Comparison of ENCODE assay signal across 8 mouse cellular contexts in genomic region chr11:116661948-116662377, GRCm38 (mm10). TPM values are rescaled to one million over a fixed set of nuclear protein-coding genes. Genes with fewer than 3 reads are reported as not detected.
DNase-seq lines count a peak whose midpoint lies in the region; ATAC-seq lines count a peak whose summit lies in the region.

No protein-coding gene starts in this region.

- peaks cover 52% of the 10 kb centered on the region for H3K4me1 ChIP-seq in heart, embryonic 15.5 days (replicated peaks)
- H3K4me1 ChIP-seq in forebrain, embryonic 11.5 days (replicated peaks; ENCODE audit: control insufficient read depth, insufficient read depth, low read length) = peaks cover 27% of the 10 kb centered on the region
- peaks cover 45% of the 10 kb centered on the region for H3K4me1 ChIP-seq in limb, embryonic 13.5 days

- no peak overlapping the region for H3K4me2 ChIP-seq in heart, embryonic 15.5 days
- H3K4me2 ChIP-seq in forebrain, embryonic 11.5 days (ENCODE audit: low read depth, low read length, severe bottlenecking) = no peak overlapping the region
- no peak overlapping the region for H3K4me2 ChIP-seq in limb, embryonic 13.5 days (replicated peaks)

- no peaks in the 10 kb centered on the region for H3K9me3 ChIP-seq in heart, embryonic 15.5 days (replicated peaks)
- H3K9me3 ChIP-seq in forebrain, embryonic 11.5 days (ENCODE audit: control insufficient read depth, low read length) = no peaks in the 10 kb centered on the region
- H3K9me3 ChIP-seq in limb, embryonic 13.5 days = no peaks in the 10 kb centered on the region

- WGBS in heart, embryonic 15.5 days = 38% methylated on average over 7 of the region's 8 CpGs
- WGBS in forebrain, embryonic 11.5 days = 73% methylated on average over 8 of the region's 8 CpGs
- WGBS in limb, embryonic 13.5 days = 60% methylated on average over 8 of the region's 8 CpGs

- peak overlapping the region; percentile 5; the same call in 1 of the 2 replicates for H3K27ac ChIP-seq in heart, embryonic 15.5 days
- H3K27ac ChIP-seq in forebrain, embryonic 11.5 days (ENCODE audit: low read depth, low read length) = no peak overlapping the region
- no peak overlapping the region for H3K27ac ChIP-seq in limb, embryonic 13.5 days

- no peak overlapping the region for H3K9ac ChIP-seq in heart, embryonic 15.5 days
- H3K9ac ChIP-seq in forebrain, embryonic 11.5 days (ENCODE audit: low read length) = peak overlapping the region; percentile 9
- peak overlapping the region; percentile 31; the same call in 1 of the 2 replicates for H3K9ac ChIP-seq in limb, embryonic 13.5 days

- DNase-seq in heart, adult 11 months = no peak
- DNase-seq in adrenal gland, postnatal 10 days = peak; percentile 82
- no peak for DNase-seq in forebrain, embryonic 11.5 days (ENCODE audit: low spot score)
- no peak for DNase-seq in spleen, postnatal 4 days (ENCODE audit: low spot score in 2 of 2)
- DNase-seq in embryo, embryonic 10 days (ENCODE audit: low spot score) = no peak
- DNase-seq in urinary bladder, postnatal 36 days (ENCODE audit: low spot score in 2 of 2) = no peak

- no peak for ATAC-seq in heart, embryonic 15.5 days (replicated peaks; ENCODE audit: insufficient number of reproducible peaks, insufficient read depth, low FRiP score, low read depth)
- ATAC-seq in forebrain, embryonic 11.5 days (replicated peaks; ENCODE audit: low FRiP score) = no peak
- ATAC-seq in limb, embryonic 13.5 days (ENCODE audit: low FRiP score, low read depth) = no peak

- H3K36me3 ChIP-seq in heart, embryonic 15.5 days = no peaks in the 10 kb centered on the region
- H3K36me3 ChIP-seq in forebrain, embryonic 11.5 days (ENCODE audit: control insufficient read depth, insufficient read depth, low read length) = no peaks in the 10 kb centered on the region
- H3K36me3 ChIP-seq in limb, embryonic 13.5 days = no peaks in the 10 kb centered on the region

- H3K27me3 ChIP-seq in heart, embryonic 15.5 days = peaks cover 8% of the 10 kb centered on the region; the same call in 1 of the 2 replicates
- no peaks in the 10 kb centered on the region for H3K27me3 ChIP-seq in forebrain, embryonic 11.5 days (ENCODE audit: control insufficient read depth, insufficient read depth, low read length)
- peaks cover 24% of the 10 kb centered on the region for H3K27me3 ChIP-seq in limb, embryonic 13.5 days

- no peak overlapping the region for H3K4me3 ChIP-seq in heart, embryonic 15.5 days
- H3K4me3 ChIP-seq in forebrain, embryonic 11.5 days (ENCODE audit: low read depth, low read length) = no peak overlapping the region
- H3K4me3 ChIP-seq in limb, embryonic 13.5 days = no peak overlapping the region

RNA-seq across cellular contexts. Expression of gene Cygb, which starts 7.8 kb away (rescaled TPM):
- polyA plus RNA-seq in heart, embryonic 15.5 days (2015; fragmentation: Nextera tagmentation; extraction: Ambion mirVana) = 9.1 and 11.6 TPM in 2 replicates
- 10 to 100 TPM; 40.8 to 44.7 TPM for total RNA-seq in adrenal gland, postnatal 10 days (2021)
- polyA plus RNA-seq in forebrain, embryonic 11.5 days (2014; fragmentation: Nextera tagmentation; extraction: Ambion mirVana) = 1.7 TPM in 2 replicates
- polyA plus RNA-seq in limb, embryonic 13.5 days (2015; fragmentation: Nextera tagmentation; extraction: Ambion mirVana) = 6.0 and 7.2 TPM in 2 replicates

RNA-seq across cellular contexts. Expression of gene Prcd, which starts 8.6 kb away (rescaled TPM):
- polyA plus RNA-seq in heart, embryonic 15.5 days (2015; fragmentation: Nextera tagmentation; extraction: Ambion mirVana) = 1.3 and 1.4 TPM in 2 replicates
- total RNA-seq in adrenal gland, postnatal 10 days (2021) = 1 to 10 TPM; 4.1 to 6.0 TPM
- 0.23 and 0.67 TPM in 2 replicates for polyA plus RNA-seq in forebrain, embryonic 11.5 days (2014; fragmentation: Nextera tagmentation; extraction: Ambion mirVana)
- 0.56 and 0.83 TPM in 2 replicates for polyA plus RNA-seq in limb, embryonic 13.5 days (2015; fragmentation: Nextera tagmentation; extraction: Ambion mirVana)

RNA-seq across cellular contexts. Expression of gene Rhbdf2, which starts 35.1 kb away (rescaled TPM):
- polyA plus RNA-seq in heart, embryonic 15.5 days (2015; fragmentation: Nextera tagmentation; extraction: Ambion mirVana) = 6.7 and 10.4 TPM in 2 replicates
- total RNA-seq in adrenal gland, postnatal 10 days (2021) = 10 to 100 TPM; 11.1 to 14.4 TPM
- polyA plus RNA-seq in forebrain, embryonic 11.5 days (2014; fragmentation: Nextera tagmentation; extraction: Ambion mirVana) = 2.5 and 2.7 TPM in 2 replicates
- polyA plus RNA-seq in limb, embryonic 13.5 days (2015; fragmentation: Nextera tagmentation; extraction: Ambion mirVana) = 4.0 and 5.1 TPM in 2 replicates
